Mouse (Mus musculus) kidney, adult 2 months (tissue): ENCODE measurements around the gene Prex1.

Experiments used
- CTCF ChIP-seq: fragments of 200-500 bp; conservative IDR thresholded peaks from 2 replicates; pipeline ENCODE4 v1.5.1; 2011; ENCODE audit warnings: low read depth, mild to moderate bottlenecking, control low read depth, low read length, moderate library complexity, mixed read lengths; ENCODE audit not compliant: insufficient read depth, insufficient read length
- POLR2A ChIP-seq: fragments of 200-500 bp; IDR thresholded peaks from one replicate; pipeline ENCODE4 v1.6.1; 2011; ENCODE audit warnings: low read depth, low read length, control low read depth

DNA sequence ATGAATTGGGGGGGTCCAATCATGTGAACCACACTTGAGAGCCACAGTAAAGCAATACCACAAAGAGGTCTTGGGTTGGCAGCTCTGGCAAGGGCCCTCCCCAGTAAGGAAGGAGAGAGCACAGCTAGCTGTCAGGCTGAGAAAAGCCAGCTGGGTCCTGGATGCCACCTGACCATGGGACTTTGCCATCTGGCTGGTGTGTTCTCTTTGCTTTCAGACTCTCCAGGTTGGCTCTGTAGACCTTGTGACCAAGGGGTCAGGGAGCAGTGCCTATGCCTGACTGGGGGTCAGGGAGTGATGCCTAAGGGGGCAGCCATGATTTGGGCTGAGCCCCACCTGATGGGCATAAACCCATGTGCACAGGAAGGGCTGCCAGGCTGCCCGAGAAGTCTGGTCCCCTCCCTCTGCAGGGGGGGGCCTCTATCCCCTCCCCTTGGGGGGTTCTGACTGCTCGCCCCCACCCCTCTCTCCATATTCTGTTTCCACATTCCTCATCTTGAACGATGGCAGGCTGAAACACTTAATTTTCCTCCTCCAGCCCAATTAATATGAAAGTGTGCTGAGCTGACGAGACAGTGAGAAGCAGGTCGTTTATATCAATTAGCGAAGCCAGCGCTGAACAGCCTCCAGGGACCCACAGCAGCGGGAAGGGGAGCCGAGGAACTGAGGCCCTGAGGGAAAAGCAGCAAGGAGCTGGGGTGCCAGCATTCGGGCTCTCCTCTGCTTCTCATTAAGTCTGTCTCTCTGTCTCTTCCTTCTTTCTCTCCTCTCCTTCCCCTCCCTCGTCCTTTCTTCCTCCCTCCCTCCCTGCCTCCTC is 172.3 kb downstream of the Prex1 start:
- TF ChIP-seq POLR2A (no peak), CTCF (no peak)
